Mouse (Mus musculus) left cerebral cortex, postnatal 4 days (tissue): ENCODE measurements around the gene Susd3. TPM values are rescaled to one million over a fixed set of nuclear protein-coding genes. Genes with fewer than 3 reads are reported as not detected.

Experiments used
- DNase-seq: peaks from one replicate; pipeline ENCODE4 v3.0.0-alpha.2; 2022
- intact Hi-C: fragments of 180-260 bp; cut with DNase I; formaldehyde crosslinking; loops from one replicate; pipeline ENCODE4 v1.15.1; 2025
- total RNA-seq, 2 experiments: library from RNA; stranded (reverse); gene quantifications; 2 replicates each; pipeline ENCODE4 v1.2.3; 2021

The Susd3 gene
- total RNA-seq: under 1 TPM; 0.54 to 0.58 TPM

DNA sequence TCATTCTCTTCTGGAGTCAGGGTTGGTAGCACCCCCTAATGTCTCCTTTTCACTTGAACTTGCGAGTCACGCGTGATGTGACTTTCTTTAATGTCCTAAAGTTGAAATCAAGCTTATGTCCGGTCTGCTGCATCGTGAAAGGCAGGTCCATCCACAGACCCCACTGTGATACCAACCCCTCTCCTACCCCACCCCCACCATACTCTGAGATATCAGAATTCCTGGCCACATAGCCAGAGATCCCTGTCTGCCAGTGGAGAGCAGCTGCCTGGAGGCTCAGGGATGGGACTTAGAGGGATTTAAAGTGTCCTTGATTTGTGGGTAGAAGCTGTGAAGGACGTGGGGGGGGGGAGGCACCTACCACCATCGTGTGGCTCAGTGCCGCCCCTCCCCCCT lies at the start of gene Susd3:
Gene Susd3, minus strand, starts transcription at position 240 of the 396 bp plus-strand sequence.
- intact Hi-C loops: no loop called here
- DNase-seq: no peak

DNA sequence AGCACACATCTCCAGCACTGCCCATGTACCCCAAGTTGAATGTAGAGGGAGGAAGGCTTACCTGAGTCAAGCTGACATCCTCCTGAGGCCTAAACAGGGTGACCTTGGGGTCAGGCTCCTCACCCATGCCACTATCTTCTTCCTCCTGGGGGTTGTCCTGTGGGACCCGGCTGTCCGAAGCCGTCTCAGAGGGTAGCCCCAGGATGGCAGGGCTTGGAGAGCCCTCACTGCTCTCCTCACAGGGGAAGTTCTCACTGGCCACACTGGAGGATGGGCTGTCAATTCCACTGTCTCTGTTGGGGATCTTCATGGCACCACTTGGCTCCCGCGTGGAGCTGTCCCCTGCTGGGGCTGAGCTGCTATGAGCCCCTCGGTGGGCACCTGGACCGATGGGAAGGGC lies 47.8 kb upstream of the Susd3 start:
- no peak for DNase-seq
- intact Hi-C loops: no loop called here

DNA sequence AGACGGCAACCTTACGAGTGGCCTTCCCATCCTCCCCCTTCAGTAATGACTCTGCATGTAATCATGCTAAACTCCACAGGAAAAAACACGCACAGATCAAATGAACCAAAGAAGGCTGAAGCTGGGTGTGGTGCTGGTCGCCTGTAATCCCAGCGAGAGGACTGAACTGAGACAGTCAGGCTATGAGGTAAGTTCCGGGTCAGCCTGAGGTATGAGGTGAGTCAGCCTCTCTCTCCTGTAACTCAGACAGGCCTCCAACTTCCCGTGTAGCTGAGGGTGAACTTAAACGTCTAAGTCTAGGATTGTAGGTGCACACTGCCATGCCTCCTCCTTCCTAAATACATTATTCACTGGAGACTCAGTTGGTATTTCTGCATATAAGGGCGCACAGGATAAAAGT lies 45.6 kb upstream of the Susd3 start:
- intact Hi-C loops: no loop called here
- no peak for DNase-seq

DNA sequence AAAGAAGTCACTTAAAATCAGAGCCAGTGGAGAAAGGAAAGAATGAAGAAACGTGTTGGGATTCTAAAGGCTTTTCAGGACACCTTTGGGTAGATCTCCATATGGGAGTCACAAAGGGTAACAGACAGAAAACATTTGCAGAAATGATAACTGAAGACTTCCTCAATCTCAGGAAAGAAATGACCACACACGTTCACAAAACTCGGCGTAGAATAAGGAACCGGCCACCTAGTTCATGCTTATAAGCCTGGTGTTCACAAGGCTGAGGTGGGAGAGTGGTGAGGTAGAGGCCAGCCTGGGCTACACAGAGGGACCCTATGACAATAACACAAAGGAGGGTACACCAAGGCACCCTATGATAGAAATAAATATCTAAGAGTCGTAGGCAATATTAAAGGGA lies 43.4 kb upstream of the Susd3 start:
- no peak for DNase-seq
- intact Hi-C loops: no loop called here

DNA sequence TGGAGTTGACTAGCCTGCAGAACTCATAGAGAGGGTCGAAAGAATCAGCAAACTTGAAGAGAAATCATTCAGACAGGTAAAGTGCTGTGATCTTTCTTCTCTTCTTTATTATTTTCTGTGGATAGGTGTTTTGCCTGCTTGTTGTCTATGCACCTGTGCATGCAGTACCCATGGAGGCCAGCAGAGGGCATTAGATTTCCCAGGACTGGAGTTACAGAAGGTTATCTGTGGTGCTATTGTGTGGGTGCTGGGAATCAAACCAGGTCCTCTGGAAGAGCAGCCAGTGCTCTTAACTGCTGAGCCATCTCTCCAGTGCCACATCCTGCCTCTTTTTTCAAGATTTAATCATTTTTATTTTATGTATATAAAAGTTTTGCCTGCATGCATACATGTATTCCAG lies 42.9 kb upstream of the Susd3 start:
- DNase-seq: no peak
- intact Hi-C loops: no loop called here

DNA sequence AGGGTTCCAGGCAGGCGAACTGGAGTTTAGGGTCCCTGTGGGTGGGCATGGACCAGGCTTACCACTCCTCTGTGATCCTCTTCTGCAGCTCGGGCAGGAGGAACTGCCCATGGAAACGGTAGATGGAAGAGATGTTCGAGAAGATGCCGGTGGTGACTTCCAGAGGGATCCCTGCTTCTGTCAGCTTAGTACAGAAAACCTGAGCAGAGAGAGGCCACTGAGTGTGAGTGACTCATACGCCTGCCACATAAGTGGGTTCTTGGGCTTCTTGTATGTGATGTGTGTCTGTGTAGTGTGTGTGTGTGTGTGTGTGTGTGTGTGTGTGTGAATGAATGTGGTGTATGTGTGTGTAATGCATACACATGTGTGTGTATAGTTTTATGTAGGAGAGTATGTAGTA lies 38.7 kb upstream of the Susd3 start:
- intact Hi-C loops: no loop called here
- DNase-seq: no peak

DNA sequence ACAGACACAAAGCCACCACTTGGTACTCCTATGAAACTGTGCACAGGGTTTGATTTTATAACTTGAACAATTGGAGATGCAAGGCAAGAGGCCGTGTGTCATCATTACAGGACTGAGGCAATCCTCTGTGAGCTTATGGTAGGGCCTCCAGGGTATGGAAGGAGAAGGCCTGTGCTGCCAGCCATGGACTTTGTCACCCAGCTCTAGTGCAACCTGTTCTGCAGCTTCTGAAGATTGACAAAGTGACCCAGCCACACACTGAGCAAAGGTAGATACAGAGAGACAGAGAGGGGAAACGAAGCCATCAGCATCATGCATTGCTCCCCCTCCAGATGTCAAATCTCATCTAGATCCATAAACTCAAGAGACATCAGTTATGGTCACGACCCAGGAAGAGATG lies 38.2 kb upstream of the Susd3 start:
- no peak for DNase-seq
- intact Hi-C loops: no loop called here

DNA sequence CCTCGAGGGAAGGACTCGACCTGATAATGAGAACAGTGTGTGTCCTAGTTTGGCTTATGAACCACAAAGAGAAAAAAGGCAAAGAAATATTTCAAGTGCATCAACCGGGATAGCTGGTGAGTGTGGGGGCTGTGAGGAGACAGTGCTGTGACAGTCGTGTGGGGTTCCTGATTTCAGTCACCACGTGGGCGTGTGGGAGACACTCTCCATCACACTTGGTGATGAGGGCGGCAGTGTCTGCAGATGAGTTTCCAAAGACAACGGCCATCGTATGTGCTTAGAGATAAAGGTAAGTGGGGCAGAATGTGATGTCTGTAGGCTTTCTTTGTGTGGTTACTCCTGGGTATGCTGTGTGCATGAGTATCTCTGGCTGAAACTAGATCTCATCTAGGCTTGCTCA lies 35.2 kb upstream of the Susd3 start:
- DNase-seq: no peak
- intact Hi-C loops: no loop called here

DNA sequence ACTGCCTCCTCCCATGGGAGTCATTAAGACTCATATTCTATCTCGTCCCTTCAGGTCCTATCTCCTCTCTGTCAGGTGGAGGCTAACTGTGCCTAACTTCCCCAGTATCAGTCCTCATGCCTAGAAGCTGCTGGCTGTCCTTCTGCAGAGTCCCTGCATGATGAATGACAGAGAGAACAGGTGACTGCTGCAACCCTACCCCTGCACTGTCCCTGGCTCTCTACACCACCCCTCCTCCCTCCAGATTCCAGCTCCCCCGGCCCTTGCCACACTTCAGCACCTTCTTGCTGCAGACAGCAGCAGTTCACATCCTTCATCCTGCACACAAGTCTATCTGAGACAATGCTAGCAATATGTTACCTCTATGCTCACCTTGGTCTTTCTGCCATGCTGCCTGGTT lies 33.7 kb upstream of the Susd3 start:
- DNase-seq: no peak

DNA sequence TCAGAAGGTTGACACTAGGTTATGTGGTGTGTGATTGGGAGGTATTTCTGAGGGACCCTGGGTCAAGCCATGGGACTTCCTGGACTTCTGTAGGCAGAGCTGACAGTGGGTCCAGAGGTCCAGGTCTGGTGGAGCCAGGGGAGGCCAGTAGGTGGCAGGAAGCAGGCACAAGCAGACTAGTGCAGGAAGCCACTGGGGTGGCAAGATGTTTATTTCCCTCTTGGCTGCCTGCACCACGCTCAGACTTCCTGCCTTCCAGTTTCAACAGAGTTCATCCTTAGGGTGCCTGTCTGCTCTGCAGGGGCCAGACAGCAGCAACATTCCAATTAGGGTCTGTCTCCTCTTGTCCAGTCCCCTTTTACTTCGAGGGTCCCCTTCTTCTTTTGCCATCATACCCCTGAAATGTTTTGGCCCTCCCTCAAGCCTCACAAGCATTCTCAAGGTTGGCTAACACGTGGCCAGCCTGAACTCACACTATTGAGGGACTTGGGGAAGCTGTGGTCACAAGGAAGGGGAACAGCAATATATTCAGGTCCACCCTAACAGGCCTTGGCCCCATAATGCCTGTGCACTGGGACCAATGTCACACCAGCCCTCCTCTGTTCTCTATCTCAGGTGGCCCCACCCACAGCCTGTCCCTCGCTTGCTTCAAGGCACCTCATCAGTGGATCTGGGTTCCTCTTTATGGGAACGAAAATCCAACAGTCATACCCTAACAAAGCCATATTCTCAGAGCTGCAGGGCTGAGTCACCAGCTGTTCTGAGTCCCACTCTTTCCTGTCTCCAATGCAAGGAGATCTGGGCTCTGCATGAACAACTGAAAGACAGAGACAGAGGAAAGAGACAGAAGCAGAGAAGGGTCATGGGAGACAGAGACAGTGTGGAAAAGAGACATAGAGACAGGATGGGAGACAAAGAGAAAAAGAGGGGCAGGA lies 23.6 kb upstream of the Susd3 start:
- no peak for DNase-seq
- intact Hi-C loops: no loop called here

More for the DNA sequence above, 33.7 kb upstream of the Susd3 start:
- intact Hi-C loops: no loop called here

DNA sequence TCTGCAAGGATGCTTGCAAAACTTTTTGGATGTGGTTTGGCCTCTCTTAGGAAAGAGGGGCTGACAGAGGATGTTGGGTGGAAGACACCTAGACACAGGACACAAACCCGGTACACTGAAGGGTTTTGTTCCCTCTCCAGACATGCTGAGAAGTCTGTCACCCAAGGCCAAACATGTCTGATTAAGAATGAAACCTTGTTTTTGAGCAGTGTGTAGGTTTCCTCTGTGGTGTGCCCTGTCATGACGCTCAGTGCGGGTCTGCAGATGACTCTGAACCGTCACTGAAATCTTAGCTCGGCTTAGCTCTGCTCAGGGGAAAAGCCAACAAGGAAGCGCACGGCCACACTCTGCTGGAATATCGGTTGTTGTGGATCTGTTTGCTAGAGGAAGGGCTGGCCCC lies 22.0 kb upstream of the Susd3 start:
- intact Hi-C loops: no loop called here
- no peak for DNase-seq

DNA sequence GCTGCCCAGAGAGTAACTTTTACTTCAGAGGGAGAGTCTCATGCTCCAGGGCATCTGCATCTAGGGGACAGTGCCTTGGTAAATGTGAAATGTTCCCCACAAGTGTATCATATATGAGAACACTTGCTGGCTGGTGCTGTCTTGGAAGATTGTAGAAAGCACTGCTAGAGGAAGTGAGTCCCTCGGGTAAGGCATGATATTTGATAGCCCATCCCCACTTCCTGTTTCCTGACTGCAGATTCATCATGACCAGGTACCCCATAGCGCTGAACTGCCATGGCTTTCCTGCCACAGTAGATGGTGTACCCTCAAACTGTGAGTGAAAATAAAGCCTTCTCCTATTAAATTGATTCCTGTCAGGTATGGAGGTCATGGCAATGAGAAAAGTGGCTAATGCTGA lies 19.1 kb upstream of the Susd3 start:
- intact Hi-C loops: no loop called here
- no peak for DNase-seq

DNA sequence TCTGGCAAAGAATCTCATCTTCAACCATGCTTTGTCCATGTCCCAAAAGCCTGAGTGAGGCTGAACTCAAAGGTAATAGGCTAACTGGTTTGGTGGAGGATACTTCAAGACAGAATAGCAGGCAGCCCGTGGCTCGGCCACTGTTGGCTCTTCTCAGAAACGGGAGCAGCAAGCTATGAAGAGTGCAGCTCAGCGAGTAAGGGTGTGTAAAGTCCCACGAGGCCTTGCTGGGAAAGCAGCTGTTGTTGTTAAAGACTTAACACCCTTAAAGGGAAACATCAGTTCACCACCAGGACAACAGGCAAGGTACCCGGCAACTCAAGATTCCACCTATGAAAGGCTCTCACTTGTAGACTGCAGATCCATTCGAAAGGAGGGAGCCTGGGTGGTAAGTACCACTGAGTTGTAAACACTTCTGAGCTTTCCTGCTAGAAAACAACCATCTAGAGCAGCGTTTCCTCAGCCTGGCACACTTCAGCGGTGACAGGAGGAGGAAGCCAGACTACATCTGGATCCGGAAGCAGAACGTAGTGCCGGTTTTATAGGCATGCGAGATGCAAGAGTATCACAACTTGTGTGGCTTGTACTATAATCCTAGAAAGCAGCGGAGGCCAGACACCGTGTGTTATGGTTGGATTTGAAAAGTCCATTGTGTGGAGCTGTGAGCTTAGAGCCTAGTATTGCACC lies 11.7 kb upstream of the Susd3 start:
- no peak for DNase-seq
- intact Hi-C loops: no loop called here

DNA sequence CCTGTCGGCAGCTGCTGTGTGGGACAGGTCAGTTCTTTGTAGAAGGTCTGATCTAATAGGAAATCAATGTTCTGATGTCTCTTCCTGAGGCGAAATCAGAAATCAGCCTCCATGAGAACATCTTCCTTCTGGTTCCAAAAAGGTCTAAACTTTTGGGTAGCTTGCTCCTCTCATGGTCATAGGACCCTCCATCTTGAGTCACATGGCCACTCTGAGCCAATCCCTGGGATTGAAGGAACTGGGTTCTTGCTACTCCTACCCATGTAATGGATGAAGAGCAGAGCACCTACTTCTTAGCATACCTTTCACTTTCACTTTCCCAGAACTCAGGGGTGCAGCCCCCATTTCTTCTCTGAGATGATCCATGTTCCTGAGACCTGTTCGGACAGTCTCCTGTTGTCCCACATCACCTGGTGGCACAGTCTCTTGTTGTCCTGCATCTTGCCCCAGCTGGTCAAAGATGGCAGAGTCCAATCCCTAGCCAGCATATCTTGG lies 9.4 kb upstream of the Susd3 start:
- intact Hi-C loops: no loop called here
- no peak for DNase-seq

DNA sequence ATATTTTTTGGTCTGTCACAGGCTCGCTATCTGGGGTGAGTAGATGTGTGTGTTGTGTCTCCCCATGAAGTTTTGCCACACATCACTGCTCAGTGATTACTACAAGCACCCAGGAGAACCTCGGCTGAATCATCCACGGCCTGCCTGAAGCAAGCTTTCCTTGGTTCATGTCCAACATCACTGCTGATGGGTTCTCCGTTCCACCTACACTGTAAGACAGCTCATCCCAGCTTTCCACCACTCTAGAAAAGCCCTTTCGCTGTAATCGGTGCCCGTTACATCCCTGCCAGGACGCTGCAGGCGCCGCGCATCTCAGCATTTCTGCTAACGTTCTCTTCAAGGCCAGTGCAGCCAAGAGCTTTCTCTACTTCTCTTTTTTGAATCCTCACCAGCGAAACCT lies 4.2 kb upstream of the Susd3 start:
- DNase-seq: no peak
- intact Hi-C loops: no loop called here

DNA sequence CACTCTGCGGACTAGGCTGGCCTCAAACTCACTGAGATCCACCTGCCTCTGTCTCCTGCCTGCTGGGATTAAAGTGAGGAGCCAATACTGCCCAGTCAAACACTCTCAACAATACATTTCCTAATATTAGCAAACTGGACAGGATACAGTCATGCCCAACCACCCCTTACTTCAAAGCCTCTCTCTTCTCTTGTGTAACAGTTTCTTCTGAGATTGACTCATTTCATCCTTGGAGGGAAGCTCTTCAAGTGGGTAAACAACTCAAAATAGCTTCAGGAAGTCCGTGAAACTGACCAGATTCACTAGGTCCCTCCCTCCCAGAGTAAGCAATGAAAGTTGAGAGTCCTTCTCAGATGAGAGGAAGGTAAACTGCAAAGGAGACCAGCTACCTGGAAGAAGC lies 3.6 kb upstream of the Susd3 start:
- DNase-seq: no peak
- intact Hi-C loops: no loop called here

DNA sequence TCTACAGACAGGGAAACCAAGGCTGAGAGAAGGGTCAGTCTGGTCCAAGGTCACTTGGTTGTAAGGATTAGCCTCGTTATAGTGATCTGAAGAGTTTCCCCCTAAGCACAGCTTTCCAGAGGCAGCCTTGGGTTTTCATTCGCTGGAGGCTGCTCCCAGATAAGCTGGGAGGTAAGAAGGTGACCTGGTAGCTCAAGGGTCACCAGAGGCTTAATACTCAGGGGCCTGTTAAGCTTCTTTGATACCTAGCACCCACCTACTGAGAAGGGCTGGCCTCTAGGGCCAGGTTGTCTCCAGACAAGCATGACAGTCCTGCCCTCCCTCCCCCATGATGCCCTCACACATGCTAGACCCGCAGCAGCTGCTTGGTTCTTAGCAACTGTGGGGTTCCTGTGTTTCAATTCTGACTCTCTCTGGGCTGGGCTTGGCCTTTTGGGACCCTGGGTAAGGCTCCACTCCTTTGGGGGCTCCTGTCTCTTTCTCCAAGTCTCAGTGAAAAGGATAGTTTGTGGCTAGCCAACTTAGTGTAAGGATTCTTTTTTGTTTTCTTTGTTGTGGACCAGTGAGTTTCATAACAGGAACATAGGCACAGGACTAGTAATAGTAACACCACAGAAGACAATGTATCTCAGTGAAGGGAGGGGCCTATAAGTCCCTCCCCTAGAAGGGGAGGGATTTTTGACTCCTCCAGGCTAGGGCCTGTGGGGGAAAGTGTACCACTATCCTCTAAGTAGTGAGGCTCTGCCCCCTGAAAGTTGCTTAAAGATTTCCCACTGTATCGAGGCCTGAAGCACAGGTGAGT lies 2.4 kb upstream of the Susd3 start:
- no peak for DNase-seq
- intact Hi-C loops: no loop called here

DNA sequence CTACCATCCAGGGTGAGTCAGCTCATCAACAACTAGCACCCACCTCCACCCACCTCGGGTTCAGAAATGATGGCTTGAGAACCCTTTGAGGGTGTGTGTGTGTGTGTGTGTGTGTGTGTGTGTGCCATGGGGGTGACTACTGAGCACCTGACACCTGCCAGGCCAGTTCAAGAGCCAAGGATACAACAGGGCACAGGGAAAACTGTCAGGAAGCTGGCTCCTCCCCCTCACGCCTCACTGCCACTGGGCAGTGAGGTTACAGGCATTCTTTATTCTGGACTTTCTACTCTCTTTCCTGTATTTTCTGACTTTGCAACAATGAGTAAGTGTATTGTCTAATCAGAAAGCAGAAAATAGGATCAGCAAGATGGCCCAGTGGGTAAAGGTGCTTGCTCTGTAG lies 1.1 kb upstream of the Susd3 start:
- intact Hi-C loops: no loop called here
- DNase-seq: no peak

DNA sequence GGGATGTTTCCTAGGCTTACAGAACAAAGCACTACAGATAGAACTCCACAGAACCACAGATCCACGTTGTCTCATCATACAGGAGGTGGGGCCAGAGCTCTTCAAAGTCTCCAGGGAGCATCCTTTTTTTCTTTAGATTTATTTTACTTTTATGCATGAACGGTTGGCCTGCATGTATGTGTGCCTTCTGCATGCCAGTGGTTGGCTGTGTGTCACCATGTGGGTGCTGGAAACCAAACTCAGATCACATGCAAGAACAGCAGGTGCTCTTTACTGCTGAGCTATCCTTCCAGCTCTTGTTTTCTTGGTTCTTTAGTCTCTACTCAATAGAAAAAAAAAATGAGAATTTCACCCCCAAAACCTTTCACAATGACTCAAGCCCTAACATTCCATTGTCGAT lies 417 bp upstream of the Susd3 start:
- no peak for DNase-seq
- intact Hi-C loops: no loop called here

DNA sequence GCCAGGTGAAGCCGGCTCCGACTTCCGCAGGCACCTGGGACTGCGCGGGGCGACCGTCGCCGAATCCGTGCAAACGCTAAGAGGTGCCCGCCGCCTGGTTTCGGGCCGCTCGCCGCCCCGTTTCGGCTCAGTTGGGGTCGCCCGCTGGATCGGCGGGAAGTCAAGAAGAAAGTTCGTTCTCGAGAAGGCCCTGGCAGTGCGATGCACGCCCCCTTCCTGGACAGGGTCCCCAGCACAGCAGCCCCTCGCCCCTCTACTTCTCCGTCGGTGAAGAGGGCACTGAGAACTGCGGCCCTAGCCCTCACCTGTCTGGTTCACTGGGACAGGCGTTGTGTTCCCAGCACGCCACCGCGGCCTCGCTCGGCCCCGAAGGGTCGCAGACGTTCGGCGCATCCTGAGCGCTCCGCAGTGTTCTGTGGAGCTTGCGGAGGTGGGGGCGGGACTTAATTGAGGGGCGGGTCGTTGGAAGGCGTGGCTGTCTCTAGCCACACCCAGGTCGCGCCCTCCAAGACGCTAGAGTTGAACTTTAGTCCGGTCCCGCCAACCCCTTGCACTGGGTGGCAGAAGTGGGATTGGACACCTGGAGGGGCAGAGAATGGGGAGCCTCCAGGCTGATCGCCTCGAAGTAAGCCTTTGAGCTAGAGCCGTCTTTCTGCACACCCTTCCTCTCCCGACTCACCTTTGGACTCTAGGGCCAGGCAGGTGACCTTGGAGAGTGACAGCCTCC lies 603 bp downstream of the Susd3 start:
- no peak for DNase-seq
- intact Hi-C loops: no loop called here
